Mouse (Mus musculus) testis, postnatal 14 days (tissue): ENCODE measurements around the gene Cdkl4.

Experiments
- DNase-seq: peaks from one replicate; pipeline ENCODE4 v3.0.0; 2021; ENCODE audit warnings: low spot score

The Cdkl4 gene

GRCm38 (mm10) chr17:80480031-80480854 lies 97.4 kb downstream of the Cdkl4 start, which contains the start of gene Sos1:
Gene Sos1, minus strand, starts transcription at chr17:80480453.
- DNase-seq, result peak; percentile 93

GRCm38 (mm10) chr17:80479295-80480030 lies 98.2 kb downstream of the Cdkl4 start:
- peak; percentile 77 for DNase-seq

- DNase-seq, result no peak
Observed at GRCm38 (mm10) chr17:80477679-80478078, 99.9 kb downstream of the Cdkl4 start.

GRCm38 (mm10) chr17:80476496-80476895 lies 101.1 kb downstream of the Cdkl4 start:
- DNase-seq, result no peak
